Mouse (Mus musculus) ES-E14 (cell line): Measurements from ENCODE around the gene Rasl11a.

Experiments used
- CHD2 ChIP-seq: IDR thresholded peaks from 2 replicates; pipeline ENCODE4 v1.6.1; 2014; ENCODE audit warnings: mild to moderate bottlenecking, low read depth, low read length, inconsistent platforms
- HCFC1 ChIP-seq: IDR thresholded peaks from 2 replicates; pipeline ENCODE4 v1.6.1; 2012; ENCODE audit warnings: low read length, inconsistent platforms, borderline replicate concordance; ENCODE audit not compliant: insufficient read depth
- MAFK ChIP-seq: IDR thresholded peaks from 2 replicates; pipeline ENCODE4 v1.6.1; 2014; ENCODE audit warnings: mild to moderate bottlenecking, low read depth, low read length, inconsistent platforms; ENCODE audit not compliant: insufficient read depth
- ZC3H11A ChIP-seq: IDR thresholded peaks from 2 replicates; pipeline ENCODE4 v1.6.1; 2012; ENCODE audit warnings: low read depth, mild to moderate bottlenecking, inconsistent platforms, low read length, borderline replicate concordance
- ZNF384 ChIP-seq: IDR thresholded peaks from 2 replicates; pipeline ENCODE4 v1.6.1; 2012; ENCODE audit warnings: low read depth, low read length, inconsistent platforms

DNA sequence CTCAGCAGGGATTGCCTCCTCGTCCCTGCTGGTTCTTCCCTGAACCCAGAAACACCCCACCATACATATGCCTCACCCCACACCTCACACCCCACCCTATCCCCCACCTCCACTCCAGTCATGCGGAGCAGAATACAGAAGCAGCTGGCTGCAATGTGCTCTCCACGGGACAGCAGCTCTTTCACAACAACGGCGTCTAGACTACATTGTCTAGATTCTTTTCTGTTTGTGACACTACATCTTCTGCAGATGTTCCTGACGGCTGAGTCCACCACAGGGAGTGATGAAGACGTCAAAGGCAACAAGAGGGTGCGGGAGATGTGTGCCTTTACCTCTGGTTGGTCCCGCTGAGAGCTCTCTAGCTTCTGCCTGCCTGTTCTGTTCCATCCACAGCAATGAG is 46.8 kb upstream of the Rasl11a start:
- TF ChIP-seq MAFK (no peak), HCFC1 (no peak), CHD2 (no peak), ZNF384 (no peak), ZC3H11A (no peak)
